ENCODE assay signal across 8 mouse cellular contexts in genomic region chrX:106015571-106016322, GRCm38 (mm10). TPM values are rescaled to one million over a fixed set of nuclear protein-coding genes. Genes with fewer than 3 reads are reported as not detected.
DNase-seq lines count a peak whose midpoint lies in the region; ATAC-seq and TF ChIP-seq lines count a peak whose summit lies in the region.

Gene Cox7b, plus strand, starts transcription at chrX:106015700.

- intact Hi-C loops in heart, postnatal 14 days (cut with DNase I) = loop anchor here (10.0 kb wide), 1 partner anchor 181 kb away; no protein-coding TSS in a partner anchor

- H3K27me3 ChIP-seq in MEL (ENCODE audit: control insufficient read depth in 1 of 2, insufficient read depth in 2 of 2, low read length in 2 of 2) = no peaks in the 10 kb centered on the region
- H3K27me3 ChIP-seq in forebrain, embryonic 15.5 days = no peaks in the 10 kb centered on the region
- H3K27me3 ChIP-seq in liver, embryonic 16.5 days (ENCODE audit: control insufficient read depth, insufficient read depth, low read depth, low read length) = no peaks in the 10 kb centered on the region
- H3K27me3 ChIP-seq in neural tube, embryonic 13.5 days = no peaks in the 10 kb centered on the region

- peak; percentile 92 for DNase-seq in MEL (ENCODE audit: low read depth, low spot score)
- peak; percentile 76 to 84 for DNase-seq in cerebellum, adult 18-20 months
- peak; percentile 66 to 76 for DNase-seq in heart, postnatal 14 days
- DNase-seq in large intestine, adult 2 months (ENCODE audit: low read depth, low spot score) = peak; percentile 67
- DNase-seq in telencephalon, adult 2 months (ENCODE audit: low read depth, low spot score) = peak; percentile 86

- H3K4me3 ChIP-seq in MEL (ENCODE audit: control insufficient read depth in 1 of 2, insufficient read depth in 1 of 2, low read depth in 2 of 2, low read length in 2 of 2) = peak within 1 kb of the TSS; percentile 75 to 96
- peak within 1 kb of the TSS; percentile 53 for H3K4me3 ChIP-seq in forebrain, embryonic 15.5 days
- H3K4me3 ChIP-seq in liver, embryonic 16.5 days (ENCODE audit: low read depth, low read length) = peak within 1 kb of the TSS; percentile 73
- peak within 1 kb of the TSS; percentile 55 for H3K4me3 ChIP-seq in neural tube, embryonic 13.5 days

- peaks cover 9 to 19% of the 10 kb centered on the region in 2 experiments for H3K36me3 ChIP-seq in MEL (ENCODE audit: control insufficient read depth in 1 of 2, insufficient read depth in 2 of 2, low read length in 2 of 2)
- peaks cover 4% of the 10 kb centered on the region; the same call in 1 of the 2 replicates for H3K36me3 ChIP-seq in forebrain, embryonic 15.5 days
- no peaks in the 10 kb centered on the region for H3K36me3 ChIP-seq in liver, embryonic 16.5 days (ENCODE audit: control insufficient read depth, insufficient read depth)
- peaks cover 8% of the 10 kb centered on the region; the same call in 1 of the 2 replicates for H3K36me3 ChIP-seq in neural tube, embryonic 13.5 days

- H3K9ac ChIP-seq in MEL (ENCODE audit: control insufficient read depth, low read depth, low read length, poor library complexity, severe bottlenecking) = peak within 1 kb of the TSS; percentile 86
- H3K9ac ChIP-seq in forebrain, embryonic 15.5 days (replicated peaks) = peak within 1 kb of the TSS; percentile 70
- H3K9ac ChIP-seq in liver, embryonic 16.5 days (ENCODE audit: low read depth, low read length) = peak within 1 kb of the TSS; percentile 51
- peak within 1 kb of the TSS; percentile 75 for H3K9ac ChIP-seq in neural tube, embryonic 13.5 days

- TF ChIP-seq CTCF in MEL (IDR thresholded peaks at IDR 0.05 in 2 of 3, conservative IDR thresholded peaks at IDR 0.05 in 1 of 3; ENCODE audit: control insufficient read depth in 1 of 3, insufficient read depth in 1 of 3, low read depth in 2 of 3, low read length in 3 of 3, poor library complexity in 1 of 3, severe bottlenecking in 1 of 3) = no peak

- peaks cover 3 to 6% of the 10 kb centered on the region in 2 experiments; a peak in 3 of 4 replicates for H3K4me1 ChIP-seq in MEL (ENCODE audit: control insufficient read depth in 1 of 2, insufficient read depth in 2 of 2, low read length in 2 of 2)
- H3K4me1 ChIP-seq in forebrain, embryonic 15.5 days = peaks cover 6% of the 10 kb centered on the region
- H3K4me1 ChIP-seq in liver, embryonic 16.5 days (ENCODE audit: control insufficient read depth, low read depth, low read length) = peaks cover 6% of the 10 kb centered on the region
- H3K4me1 ChIP-seq in neural tube, embryonic 13.5 days (replicated peaks) = peaks cover 11% of the 10 kb centered on the region

- TF ChIP-seq EP300 in MEL (IDR thresholded peaks at IDR 0.05; ENCODE audit: low read depth in 1 of 2, low read length in 2 of 2) = no peak

- 18% methylated on average over 26 of the region's 26 CpGs for WGBS in forebrain, embryonic 15.5 days
- 16% methylated on average over 26 of the region's 26 CpGs for WGBS in large intestine, adult 2 months
- WGBS in liver, embryonic 16.5 days (ENCODE audit: insufficient replicate concordance) = 16% methylated on average over 26 of the region's 26 CpGs
- WGBS in neural tube, embryonic 13.5 days = 16% methylated on average over 26 of the region's 26 CpGs

- no peaks in the 10 kb centered on the region for H3K9me3 ChIP-seq in MEL (replicated peaks; ENCODE audit: insufficient read depth, low read length)
- no peaks in the 10 kb centered on the region for H3K9me3 ChIP-seq in forebrain, embryonic 15.5 days
- no peaks in the 10 kb centered on the region for H3K9me3 ChIP-seq in liver, embryonic 16.5 days (replicated peaks; ENCODE audit: control insufficient read depth, low read length)
- H3K9me3 ChIP-seq in neural tube, embryonic 13.5 days = no peaks in the 10 kb centered on the region

- TF ChIP-seq POLR2A in MEL (IDR thresholded peaks at IDR 0.05; ENCODE audit: control insufficient read depth in 1 of 2, insufficient read depth in 1 of 2, low read depth in 1 of 2, low read length in 2 of 2, poor library complexity in 1 of 2) = peak; percentile 49 to 88; a peak in 2 of 4 replicates

- H3K27ac ChIP-seq in MEL (ENCODE audit: control insufficient read depth, low read depth, low read length) = peak within 1 kb of the TSS; percentile 96
- H3K27ac ChIP-seq in forebrain, embryonic 15.5 days (replicated peaks) = peak within 1 kb of the TSS; percentile 89
- H3K27ac ChIP-seq in liver, embryonic 16.5 days (ENCODE audit: low read length) = peak within 1 kb of the TSS; percentile 63
- peak within 1 kb of the TSS; percentile 88 for H3K27ac ChIP-seq in neural tube, embryonic 13.5 days (replicated peaks)

- ATAC-seq in forebrain, embryonic 15.5 days (replicated peaks) = peak; percentile 49
- ATAC-seq in liver, embryonic 16.5 days (ENCODE audit: low read depth) = peak; percentile 28
- ATAC-seq in neural tube, embryonic 13.5 days (ENCODE audit: low read depth) = peak; percentile 51

- peak within 1 kb of the TSS; percentile 42 for H3K4me2 ChIP-seq in forebrain, embryonic 15.5 days (replicated peaks)
- peak within 1 kb of the TSS; percentile 44 for H3K4me2 ChIP-seq in liver, embryonic 16.5 days (ENCODE audit: low read depth, low read length)
- peak within 1 kb of the TSS; percentile 55 for H3K4me2 ChIP-seq in neural tube, embryonic 13.5 days

- peaks cover 30% of the 10 kb centered on the region for H3K79me2 ChIP-seq in MEL (ENCODE audit: control insufficient read depth, insufficient read depth, low read length, poor library complexity)

- no peak for TF ChIP-seq RAD21 in MEL (IDR thresholded peaks at IDR 0.05; ENCODE audit: low read depth, low read length)

TF ChIP-seq in MEL, 35 proteins besides CTCF, POLR2A, EP300 and RAD21:
- TF ChIP-seq POLR2AphosphoS5 (IDR thresholded peaks at IDR 0.05; ENCODE audit: borderline replicate concordance, low read depth, low read length) = no peak
- TF ChIP-seq UBTF (IDR thresholded peaks at IDR 0.05; ENCODE audit: borderline replicate concordance, insufficient read depth, low read depth, low read length) = no peak
- TF ChIP-seq MAX (IDR thresholded peaks at IDR 0.05; ENCODE audit: low read length) = 0 out of 2 replicates have a peak, but pooled peaks have one; percentile 12
- no peak for TF ChIP-seq USF1 (IDR thresholded peaks at IDR 0.05; ENCODE audit: low read depth, low read length)
- peak; percentile 82 for TF ChIP-seq ELF1 (IDR thresholded peaks at IDR 0.05; ENCODE audit: low read depth, low read length)
- peak; percentile 88 for TF ChIP-seq MXI1 (IDR thresholded peaks at IDR 0.05; ENCODE audit: low read depth, low read length)
- TF ChIP-seq TCF12 (IDR thresholded peaks at IDR 0.05; ENCODE audit: low read depth, low read length) = peak; percentile 56; the same call in 1 of the 2 replicates
- peak; percentile 56 for TF ChIP-seq TBP (IDR thresholded peaks at IDR 0.05; ENCODE audit: low read depth, low read length)
- peak; percentile 85 for TF ChIP-seq MYC (IDR thresholded peaks at IDR 0.05; ENCODE audit: low read depth, low read length)
- TF ChIP-seq CHD2 (IDR thresholded peaks at IDR 0.05; ENCODE audit: low read length) = peak; percentile 95
- TF ChIP-seq POLR2AphosphoS2 (IDR thresholded peaks at IDR 0.05; ENCODE audit: low read length) = peak; percentile 89
- TF ChIP-seq ETS1 (IDR thresholded peaks at IDR 0.05; ENCODE audit: low read depth, low read length) = no peak
- peak; percentile 83 for TF ChIP-seq NELFE (IDR thresholded peaks at IDR 0.05; ENCODE audit: low read depth, low read length)
- peak; percentile 94 for TF ChIP-seq HCFC1 (IDR thresholded peaks at IDR 0.05; ENCODE audit: low read depth, low read length)
- TF ChIP-seq ZMIZ1 (IDR thresholded peaks at IDR 0.05; ENCODE audit: low read depth, low read length) = peak; percentile 56; the same call in 1 of the 2 replicates
- peak; percentile 78 for TF ChIP-seq SIN3A (IDR thresholded peaks at IDR 0.05; ENCODE audit: low read length)
- peak; percentile 71 for TF ChIP-seq KAT2A (conservative IDR thresholded peaks at IDR 0.05; ENCODE audit: low read depth, low read length)
- 0 out of 2 replicates have a peak, but pooled peaks have one; percentile 83 for TF ChIP-seq CHD1 (IDR thresholded peaks at IDR 0.05; ENCODE audit: low read depth, low read length)

RNA-seq across cellular contexts. Expression of gene Cox7b, which starts in this region (rescaled TPM):
- 245 and 268 TPM in 2 replicates for total RNA-seq in MEL (2012; rRNA removed)
- 1,000 to 10,000 TPM in 1 of 2 experiments, 100 to 1,000 TPM in 1; 721 to 1,065 TPM for polyA plus RNA-seq in MEL (2012; ENCODE audit: insufficient read depth in 1 of 2, insufficient read length in 2 of 2, low read depth in 1 of 2, low replicate concordance in 2 of 2, missing spikeins in 1 of 2)
- polyA plus RNA-seq in forebrain, embryonic 15.5 days (2015; fragmentation: Nextera tagmentation; extraction: Ambion mirVana) = 339 and 347 TPM in 2 replicates
- 1,000 to 10,000 TPM; 1,519 to 1,551 TPM for total RNA-seq in heart, postnatal 14 days (2021)
- polyA plus RNA-seq in large intestine, adult 2 months (2012; rRNA removed) = 472 and 528 TPM in 2 replicates
- 238 and 263 TPM in 2 replicates for polyA plus RNA-seq in liver, embryonic 16.5 days (2015; fragmentation: Nextera tagmentation; extraction: Ambion mirVana)
- polyA plus RNA-seq in neural tube, embryonic 13.5 days (2015; fragmentation: Nextera tagmentation; extraction: Ambion mirVana) = 418 and 442 TPM in 2 replicates

Comparison
In these comparisons a context has a peak if more than half of its experiments do, and no peak if none do; other contexts are left out.
1. Peak in every context shown above with its lines: DNase-seq, ATAC-seq, H3K4me3 ChIP-seq and H3K27ac ChIP-seq.